Mouse (Mus musculus): ENCODE data around the gene Selenon.
A peak's percentile ranks its signal among the peaks of the same experiment; 100 is the strongest.
"Not testable (repeated sequence)": the region's sequence is repeated elsewhere in the genome, so short reads cannot be mapped to it uniquely, and the experiment has no call there.

Selenon gene

GRCm38 (mm10) chr4:134505303-134505789 lies 46.6 kb downstream of the Selenon start:
- no peak for DNase-seq

- no peak for DNase-seq
These were observed 48.1 kb downstream of the Selenon start for GRCm38 (mm10) chr4:134503686-134504357.

- no peak for DNase-seq
These were observed 50.9 kb downstream of the Selenon start for GRCm38 (mm10) chr4:134501095-134501494.

GRCm38 (mm10) chr4:134498983-134499382 lies 53.0 kb downstream of the Selenon start:
- not testable (repeated sequence) for DNase-seq

- no peak for DNase-seq
These were observed 53.8 kb downstream of the Selenon start for GRCm38 (mm10) chr4:134497986-134498731.

- no peak for DNase-seq
These were observed 54.7 kb downstream of the Selenon start for GRCm38 (mm10) chr4:134497223-134497622.

GRCm38 (mm10) chr4:134496595-134497210 lies 55.3 kb downstream of the Selenon start, which contains the start of gene Paqr7:
Gene Paqr7, plus strand, starts transcription at chr4:134496697.
- peak; percentile 77 for DNase-seq

GRCm38 (mm10) chr4:134495546-134495923 lies 56.4 kb downstream of the Selenon start:
- no peak for DNase-seq

- peak; percentile 73 for DNase-seq
These were observed 57.0 kb downstream of the Selenon start for GRCm38 (mm10) chr4:134494780-134495545.

- DNase-seq: not testable (repeated sequence)
These were observed 57.8 kb downstream of the Selenon start for GRCm38 (mm10) chr4:134494161-134494560.

- no peak for DNase-seq
These were observed 60.2 kb downstream of the Selenon start for GRCm38 (mm10) chr4:134491716-134492115.

- DNase-seq: no peak
These were observed 61.8 kb downstream of the Selenon start for GRCm38 (mm10) chr4:134489986-134490665.

GRCm38 (mm10) chr4:134488211-134488610 lies 63.8 kb downstream of the Selenon start:
- no peak for DNase-seq
